Mouse (Mus musculus) midbrain, embryonic 12.5 days (tissue): ENCODE data around the gene Maml2. TPM values are rescaled to one million over a fixed set of nuclear protein-coding genes. Genes with fewer than 3 reads are reported as not detected.

ENCODE experiments used
- ATAC-seq: fragments of 200-750 bp; cut with Nextera tagmentation; 2 replicates; pipeline ENCODE4 v1.8.0; 2017; ENCODE audit warnings: low read depth, moderate TSS enrichment, moderate library complexity; ENCODE audit not compliant: low FRiP score
- H3K27ac ChIP-seq: fragments of 300-500 bp; sonication (generic); replicated peaks from 2 replicates; pipeline ENCODE4 v1.5.1; 2016; ENCODE audit warnings: mild to moderate bottlenecking
- H3K27me3 ChIP-seq: fragments of 300-500 bp; sonication (generic); 2 replicates; pipeline ENCODE4 v1.6.1; 2016; ENCODE audit warnings: mild to moderate bottlenecking
- H3K36me3 ChIP-seq: fragments of 300-500 bp; sonication (generic); 2 replicates; pipeline ENCODE4 v1.6.1; 2016
- H3K4me1 ChIP-seq: fragments of 300-500 bp; sonication (generic); 2 replicates; pipeline ENCODE4 v1.6.1; 2016
- H3K4me2 ChIP-seq: fragments of 300-500 bp; sonication (generic); replicated peaks from 2 replicates; pipeline ENCODE4 v1.6.1; 2016; ENCODE audit warnings: mild to moderate bottlenecking, moderate library complexity
- H3K4me3 ChIP-seq: fragments of 300-500 bp; sonication (generic); 2 replicates; pipeline ENCODE4 v1.5.1; 2016; ENCODE audit warnings: mild to moderate bottlenecking
- H3K9ac ChIP-seq: fragments of 300-500 bp; sonication (generic); replicated peaks from 2 replicates; pipeline ENCODE4 v1.6.1; 2016; ENCODE audit warnings: mild to moderate bottlenecking, moderate library complexity
- H3K9me3 ChIP-seq: fragments of 300-500 bp; sonication (generic); 2 replicates; pipeline ENCODE4 v1.6.1; 2016; ENCODE audit warnings: mild to moderate bottlenecking
- WGBS: fragments of 180-500 bp; shearing (Covaris S2); methylation state at CpG from one replicate; pipeline ENCODE4 v1.1.7; 2016; 5-methylcytosine and 5-hydroxymethylcytosine counted together
- polyA plus RNA-seq: library from polyadenylated mRNA; unstranded; fragments of >200 nt; fragmentation: Nextera tagmentation; extraction: Ambion mirVana; gene quantifications from 2 replicates; pipeline ENCODE4 v1.2.1, GENCODE M21; 2016

The Maml2 gene
- 12.5 and 12.8 TPM in 2 replicates for polyA plus RNA-seq

- Histone ChIP-seq H3K4me3 (peak within 1 kb of the TSS; percentile 55), H3K9ac (peak within 1 kb of the TSS; percentile 68), H3K27me3 (peaks cover 17% of the 10 kb centered on the region), H3K27ac (peak within 1 kb of the TSS; percentile 84), H3K9me3 (no peaks in the 10 kb centered on the region), H3K4me2 (peak within 1 kb of the TSS; percentile 75), H3K4me1 (peaks cover 53% of the 10 kb centered on the region), H3K36me3 (no peaks in the 10 kb centered on the region)
- peak; percentile 78 for ATAC-seq
- under 1% methylated on average over 23 of the region's 23 CpGs for WGBS
Measured at GRCm38 (mm10) chr9:13297668-13298512, at the start of gene Maml2. TSS of gene Maml2 (plus strand) at chr9:13297957.

GRCm38 (mm10) chr9:13248104-13248503, 49.7 kb upstream of the Maml2 start:
- no peak for ATAC-seq
- no peak overlapping the region for H3K9ac ChIP-seq
- no peaks in the 10 kb centered on the region; the same call in 1 of the 2 replicates for H3K36me3 ChIP-seq
- no peaks in the 10 kb centered on the region for H3K27me3 ChIP-seq
- peaks cover 22% of the 10 kb centered on the region for H3K4me1 ChIP-seq
- H3K4me2 ChIP-seq = no peak overlapping the region
- H3K9me3 ChIP-seq = no peaks in the 10 kb centered on the region
- no peak overlapping the region for H3K27ac ChIP-seq
- H3K4me3 ChIP-seq = no peak overlapping the region
- WGBS = 94% methylated on average over 4 of the region's 4 CpGs

GRCm38 (mm10) chr9:13251251-13251650, 46.5 kb upstream of the Maml2 start:
- no peaks in the 10 kb centered on the region for H3K9me3 ChIP-seq
- no peak overlapping the region for H3K9ac ChIP-seq
- no peak for ATAC-seq
- H3K27ac ChIP-seq = no peak overlapping the region
- WGBS = 81% methylated on average over 2 of the region's 2 CpGs
- H3K4me3 ChIP-seq = no peak overlapping the region
- peaks cover 6% of the 10 kb centered on the region; the same call in 1 of the 2 replicates for H3K4me1 ChIP-seq
- H3K27me3 ChIP-seq = no peaks in the 10 kb centered on the region
- no peak overlapping the region for H3K4me2 ChIP-seq
- H3K36me3 ChIP-seq = no peaks in the 10 kb centered on the region; the same call in 1 of the 2 replicates

- Histone ChIP-seq H3K4me2 (no peak overlapping the region), H3K9ac (no peak overlapping the region), H3K9me3 (no peaks in the 10 kb centered on the region), H3K27me3 (no peaks in the 10 kb centered on the region), H3K4me3 (no peak overlapping the region), H3K36me3 (no peaks in the 10 kb centered on the region; the same call in 1 of the 2 replicates), H3K4me1 (no peaks in the 10 kb centered on the region), H3K27ac (no peak overlapping the region)
- WGBS = 94% methylated on average over 1 of the region's 1 CpGs
- no peak for ATAC-seq
Measured at GRCm38 (mm10) chr9:13256726-13257125, 41.0 kb upstream of the Maml2 start.

- Histone ChIP-seq H3K4me2 (no peak overlapping the region), H3K27me3 (no peaks in the 10 kb centered on the region), H3K36me3 (no peaks in the 10 kb centered on the region), H3K9ac (no peak overlapping the region), H3K27ac (no peak overlapping the region), H3K4me1 (no peaks in the 10 kb centered on the region), H3K4me3 (no peak overlapping the region), H3K9me3 (no peaks in the 10 kb centered on the region)
- 88% methylated on average over 2 of the region's 2 CpGs for WGBS
- ATAC-seq = no peak
Measured at GRCm38 (mm10) chr9:13258173-13258572, 39.6 kb upstream of the Maml2 start.

- no peak overlapping the region for H3K27ac ChIP-seq
- 90% methylated on average over 3 of the region's 3 CpGs for WGBS
- H3K4me2 ChIP-seq = no peak overlapping the region
- H3K4me1 ChIP-seq = no peaks in the 10 kb centered on the region
- no peaks in the 10 kb centered on the region for H3K27me3 ChIP-seq
- H3K4me3 ChIP-seq = no peak overlapping the region
- no peak overlapping the region for H3K9ac ChIP-seq
- no peaks in the 10 kb centered on the region for H3K9me3 ChIP-seq
- no peak for ATAC-seq
- H3K36me3 ChIP-seq = no peaks in the 10 kb centered on the region
Measured at GRCm38 (mm10) chr9:13260980-13261379, 36.8 kb upstream of the Maml2 start.

- ATAC-seq = no peak
- Histone ChIP-seq H3K27ac (no peak overlapping the region), H3K4me1 (no peaks in the 10 kb centered on the region), H3K4me3 (no peak overlapping the region), H3K36me3 (no peaks in the 10 kb centered on the region), H3K9ac (no peak overlapping the region), H3K27me3 (no peaks in the 10 kb centered on the region), H3K4me2 (no peak overlapping the region), H3K9me3 (no peaks in the 10 kb centered on the region)
- WGBS = 93% methylated on average over 1 of the region's 1 CpGs
Measured at GRCm38 (mm10) chr9:13273219-13273618, 24.5 kb upstream of the Maml2 start.

- WGBS = 75% methylated on average over 2 of the region's 2 CpGs
- Histone ChIP-seq H3K27me3 (no peaks in the 10 kb centered on the region), H3K27ac (no peak overlapping the region), H3K9ac (no peak overlapping the region), H3K4me2 (no peak overlapping the region), H3K36me3 (no peaks in the 10 kb centered on the region), H3K9me3 (no peaks in the 10 kb centered on the region), H3K4me1 (no peaks in the 10 kb centered on the region), H3K4me3 (no peak overlapping the region)
- no peak for ATAC-seq
Measured at GRCm38 (mm10) chr9:13287482-13287881, 10.3 kb upstream of the Maml2 start.

- WGBS = under 1% methylated on average over 28 of the region's 28 CpGs
- Histone ChIP-seq H3K9me3 (no peaks in the 10 kb centered on the region), H3K36me3 (no peaks in the 10 kb centered on the region), H3K27ac (peak overlapping the region; percentile 84), H3K4me1 (peaks cover 39% of the 10 kb centered on the region), H3K4me2 (peak overlapping the region; percentile 75), H3K4me3 (peak overlapping the region; percentile 55), H3K27me3 (peaks cover 17% of the 10 kb centered on the region), H3K9ac (peak overlapping the region; percentile 68)
- ATAC-seq = peak; percentile 90
Measured at GRCm38 (mm10) chr9:13296274-13297121, 1.3 kb upstream of the Maml2 start.

GRCm38 (mm10) chr9:13297122-13297667, 562 bp upstream of the Maml2 start:
- WGBS = 0% methylated on average over 12 of the region's 12 CpGs
- peaks cover 46% of the 10 kb centered on the region for H3K4me1 ChIP-seq
- no peak for ATAC-seq
- peak overlapping the region; percentile 84 for H3K27ac ChIP-seq
- peak overlapping the region; percentile 75 for H3K4me2 ChIP-seq
- no peaks in the 10 kb centered on the region for H3K9me3 ChIP-seq
- H3K4me3 ChIP-seq = peak overlapping the region; percentile 55
- no peaks in the 10 kb centered on the region for H3K36me3 ChIP-seq
- H3K9ac ChIP-seq = peak overlapping the region; percentile 68
- peaks cover 17% of the 10 kb centered on the region for H3K27me3 ChIP-seq

GRCm38 (mm10) chr9:13298513-13298878, 739 bp downstream of the Maml2 start:
- H3K27me3 ChIP-seq = peaks cover 17% of the 10 kb centered on the region

More at GRCm38 (mm10) chr9:13298513-13298878, 739 bp downstream of the Maml2 start:
- Histone ChIP-seq H3K4me3 (peak overlapping the region; percentile 55), H3K9ac (peak overlapping the region; percentile 68), H3K4me1 (peaks cover 59% of the 10 kb centered on the region), H3K4me2 (peak overlapping the region; percentile 75), H3K9me3 (no peaks in the 10 kb centered on the region), H3K27ac (peak overlapping the region; percentile 84; the same call in 1 of the 2 replicates), H3K36me3 (no peaks in the 10 kb centered on the region)
- no peak for ATAC-seq
- 21% methylated on average over 9 of the region's 9 CpGs for WGBS
